Mouse (Mus musculus) heart, embryonic 11.5 days (tissue): ENCODE data around the gene Kirrel. TPM values are rescaled to one million over a fixed set of nuclear protein-coding genes. Genes with fewer than 3 reads are reported as not detected.
A peak's percentile ranks its signal among the peaks of the same experiment; 100 is the strongest.

Source experiments
- ATAC-seq: fragments of 200-750 bp; cut with Nextera tagmentation; replicated peaks from 2 replicates; pipeline ENCODE4 v1.8.0; 2017; ENCODE audit warnings: moderate library complexity; ENCODE audit not compliant: insufficient number of reproducible peaks, low FRiP score, low TSS enrichment
- H3K27ac ChIP-seq: fragments of 300-500 bp; sonication (generic); 2 replicates; pipeline ENCODE4 v1.5.1; 2014; ENCODE audit warnings: mild to moderate bottlenecking, low read depth, low read length
- H3K27me3 ChIP-seq: fragments of 300-500 bp; sonication (generic); 2 replicates; pipeline ENCODE4 v1.6.1; 2014; ENCODE audit warnings: mild to moderate bottlenecking, low read length, mixed read lengths; ENCODE audit not compliant: control insufficient read depth, insufficient read depth
- H3K36me3 ChIP-seq: fragments of 300-500 bp; sonication (generic); 2 replicates; pipeline ENCODE4 v1.6.1; 2014; ENCODE audit warnings: mild to moderate bottlenecking, low read length, moderate library complexity, mixed read lengths; ENCODE audit not compliant: control insufficient read depth, insufficient read depth
- H3K4me1 ChIP-seq: fragments of 300-500 bp; sonication (generic); 2 replicates; pipeline ENCODE4 v1.6.1; 2014; ENCODE audit warnings: low read length; ENCODE audit not compliant: control insufficient read depth, insufficient read depth
- H3K4me2 ChIP-seq: fragments of 300-500 bp; sonication (generic); 2 replicates; pipeline ENCODE4 v1.6.1; 2014; ENCODE audit warnings: mild to moderate bottlenecking, moderate library complexity
- H3K4me3 ChIP-seq: fragments of 300-500 bp; sonication (generic); 2 replicates; pipeline ENCODE4 v1.5.1; 2014; ENCODE audit warnings: low read depth, low read length
- H3K9ac ChIP-seq: fragments of 300-500 bp; sonication (generic); 2 replicates; pipeline ENCODE4 v1.6.1; 2014; ENCODE audit warnings: mild to moderate bottlenecking, low read depth, low read length, moderate library complexity
- H3K9me3 ChIP-seq: fragments of 300-500 bp; sonication (generic); replicated peaks from 2 replicates; pipeline ENCODE4 v1.6.1; 2016; ENCODE audit warnings: low read length; ENCODE audit not compliant: control insufficient read depth
- WGBS: fragments of 180-500 bp; shearing (Covaris S2); extraction: QIAGEN DNeasy Blood & Tissue Kit; methylation state at CpG from one replicate; pipeline ENCODE4 v1.1.7; 2014; ENCODE audit not compliant: insufficient replicate concordance; 5-methylcytosine and 5-hydroxymethylcytosine counted together
- polyA plus RNA-seq: library from polyadenylated mRNA; unstranded; fragments of >200 nt; fragmentation: Nextera tagmentation; extraction: Ambion mirVana; gene quantifications from 2 replicates; pipeline ENCODE4 v1.2.1, GENCODE M21; 2014

Kirrel gene
- polyA plus RNA-seq, 1 experiment from 2014 or later, result 12.6 TPM

- H3K9me3 ChIP-seq, result no peaks in the 10 kb centered on the region
- H3K4me1 ChIP-seq, result peaks cover 8% of the 10 kb centered on the region; the same call in 1 of the 2 replicates
- no peak overlapping the region for H3K27ac ChIP-seq
- peaks cover 18% of the 10 kb centered on the region for H3K36me3 ChIP-seq
- ATAC-seq, result no peak
- no peaks in the 10 kb centered on the region for H3K27me3 ChIP-seq
- no peak overlapping the region for H3K4me3 ChIP-seq
- no peak overlapping the region for H3K4me2 ChIP-seq
- H3K9ac ChIP-seq, result no peak overlapping the region
- 80% methylated on average over 5 of the region's 5 CpGs for WGBS
Observed at GRCm38 (mm10) chr3:87076899-87077298, 97.6 kb downstream of the Kirrel start.

GRCm38 (mm10) chr3:87076161-87076560 is 98.4 kb downstream of the Kirrel start:
- H3K4me3 ChIP-seq, result no peak overlapping the region
- H3K4me2 ChIP-seq, result no peak overlapping the region
- WGBS, result 84% methylated on average over 7 of the region's 7 CpGs
- no peaks in the 10 kb centered on the region for H3K27me3 ChIP-seq
- H3K9me3 ChIP-seq, result no peaks in the 10 kb centered on the region
- H3K9ac ChIP-seq, result no peak overlapping the region
- H3K4me1 ChIP-seq, result peaks cover 8% of the 10 kb centered on the region; the same call in 1 of the 2 replicates
- no peak for ATAC-seq
- peaks cover 16% of the 10 kb centered on the region for H3K36me3 ChIP-seq
- H3K27ac ChIP-seq, result no peak overlapping the region

GRCm38 (mm10) chr3:87072612-87073515 is 101.7 kb downstream of the Kirrel start:
- ATAC-seq, result no peak; the same call in 1 of the 2 replicates
- Histone ChIP-seq H3K4me3 (no peak overlapping the region), H3K4me1 (peaks cover 8% of the 10 kb centered on the region; the same call in 1 of the 2 replicates), H3K9ac (no peak overlapping the region), H3K9me3 (no peaks in the 10 kb centered on the region), H3K27ac (0 out of 2 replicates have a peak overlapping the region, but pooled peaks have one; percentile 38), H3K4me2 (no peak overlapping the region), H3K36me3 (no peaks in the 10 kb centered on the region), H3K27me3 (no peaks in the 10 kb centered on the region)
- WGBS, result 50% methylated on average over 13 of the region's 13 CpGs

GRCm38 (mm10) chr3:87072191-87072590 is 102.4 kb downstream of the Kirrel start:
- peaks cover 8% of the 10 kb centered on the region; the same call in 1 of the 2 replicates for H3K4me1 ChIP-seq
- no peaks in the 10 kb centered on the region for H3K27me3 ChIP-seq
- no peak overlapping the region for H3K4me3 ChIP-seq
- no peak overlapping the region for H3K9ac ChIP-seq
- 51% methylated on average over 3 of the region's 3 CpGs for WGBS
- no peaks in the 10 kb centered on the region for H3K9me3 ChIP-seq
- H3K36me3 ChIP-seq, result no peaks in the 10 kb centered on the region
- no peak overlapping the region for H3K4me2 ChIP-seq
- ATAC-seq, result no peak
- H3K27ac ChIP-seq, result no peak overlapping the region

GRCm38 (mm10) chr3:87067396-87067975 is 107.1 kb downstream of the Kirrel start:
- WGBS, result 64% methylated on average over 8 of the region's 8 CpGs
- Histone ChIP-seq H3K4me3 (no peak overlapping the region), H3K27ac (no peak overlapping the region), H3K9ac (no peak overlapping the region), H3K9me3 (no peaks in the 10 kb centered on the region), H3K4me2 (no peak overlapping the region), H3K27me3 (no peaks in the 10 kb centered on the region), H3K36me3 (no peaks in the 10 kb centered on the region), H3K4me1 (no peaks in the 10 kb centered on the region)
- no peak for ATAC-seq

DNA sequence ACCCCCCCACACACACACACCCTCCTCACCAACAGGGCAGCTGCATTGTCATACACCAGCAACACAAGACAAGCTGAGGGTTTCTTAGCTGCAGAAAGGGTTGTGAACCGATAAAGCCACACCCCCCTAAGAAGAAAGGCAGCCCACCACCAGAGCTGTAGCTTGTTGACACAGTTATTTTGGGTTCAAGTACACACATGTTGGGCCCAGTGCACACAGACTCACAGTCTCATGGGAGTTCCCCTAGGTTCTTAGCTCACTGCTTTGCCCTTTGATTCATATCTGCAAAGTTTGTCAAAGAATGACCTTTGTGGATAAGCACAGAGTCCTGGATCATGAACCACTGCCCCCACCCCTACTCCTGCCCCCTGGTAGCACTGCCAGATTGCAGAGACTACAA is 120.6 kb downstream of the Kirrel start:
- no peaks in the 10 kb centered on the region for H3K4me1 ChIP-seq
- ATAC-seq, result no peak
- no peak overlapping the region for H3K4me3 ChIP-seq
- no peak overlapping the region for H3K9ac ChIP-seq
- H3K9me3 ChIP-seq, result no peaks in the 10 kb centered on the region
- H3K27me3 ChIP-seq, result no peaks in the 10 kb centered on the region
- no peak overlapping the region for H3K4me2 ChIP-seq
- H3K27ac ChIP-seq, result no peak overlapping the region
- no peaks in the 10 kb centered on the region for H3K36me3 ChIP-seq
- WGBS, result 65% methylated on average over 1 of the region's 1 CpGs

DNA sequence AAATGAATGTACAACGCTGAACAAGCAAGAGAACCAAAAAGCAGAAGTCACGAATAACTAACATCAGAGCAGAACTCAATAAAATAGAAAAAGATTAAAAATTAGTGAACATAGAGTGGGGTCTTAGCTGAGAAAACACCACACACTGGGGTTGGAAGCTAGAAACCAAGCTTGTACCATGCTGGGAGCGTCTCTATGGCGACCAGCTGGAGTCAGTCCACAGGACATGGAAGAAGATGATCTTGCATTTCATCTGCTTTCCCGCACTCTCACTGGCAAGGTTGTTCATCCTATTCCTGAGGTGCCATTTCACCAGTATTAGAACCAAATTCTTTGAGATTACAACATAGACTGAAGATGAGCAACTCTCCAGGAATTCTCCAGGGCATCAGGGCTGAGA is 126.7 kb downstream of the Kirrel start:
- Histone ChIP-seq H3K27me3 (no peaks in the 10 kb centered on the region), H3K27ac (no peak overlapping the region), H3K4me2 (no peak overlapping the region), H3K9ac (no peak overlapping the region), H3K36me3 (no peaks in the 10 kb centered on the region), H3K4me1 (0 out of 2 replicates have a peak, but pooled peaks cover 3% of the 10 kb centered on the region), H3K9me3 (no peaks in the 10 kb centered on the region), H3K4me3 (no peak overlapping the region)
- ATAC-seq, result no peak
- 81% methylated on average over 5 of the region's 5 CpGs for WGBS

GRCm38 (mm10) chr3:87041733-87042132 is 132.8 kb downstream of the Kirrel start:
- Histone ChIP-seq H3K36me3 (no peaks in the 10 kb centered on the region), H3K9ac (no peak overlapping the region), H3K4me2 (no peak overlapping the region), H3K27ac (no peak overlapping the region), H3K4me3 (no peak overlapping the region), H3K4me1 (peaks cover 3% of the 10 kb centered on the region; the same call in 1 of the 2 replicates), H3K27me3 (no peaks in the 10 kb centered on the region), H3K9me3 (no peaks in the 10 kb centered on the region)
- WGBS, result 78% methylated on average over 2 of the region's 2 CpGs
- ATAC-seq, result no peak
